Mouse (Mus musculus) hindbrain, postnatal 0 days (tissue): ENCODE measurements at regions not wholly inside any gene's neighbourhood (a gene's known extent, or its start where the extent isn't known, plus 50 kb on each side); places are given as distances from the start of the nearest gene placed in this dataset.

Experiments used
- ATAC-seq: fragments of 200-750 bp; cut with Nextera tagmentation; 2 replicates; pipeline ENCODE4 v1.8.0; 2017; ENCODE audit warnings: mild to moderate bottlenecking, moderate TSS enrichment, moderate library complexity
- DNase-seq: peaks from one replicate; pipeline ENCODE4 v3.0.0-alpha.2; 2015; ENCODE audit warnings: low spot score
- H3K27ac ChIP-seq: fragments of 300-500 bp; sonication (generic); 2 replicates; pipeline ENCODE4 v1.5.1; 2014; ENCODE audit warnings: mild to moderate bottlenecking
- H3K27me3 ChIP-seq: fragments of 300-500 bp; sonication (generic); 2 replicates; pipeline ENCODE4 v1.6.1; 2014; ENCODE audit warnings: low read length, mixed read lengths; ENCODE audit not compliant: insufficient read depth
- H3K36me3 ChIP-seq: fragments of 300-500 bp; sonication (generic); 2 replicates; pipeline ENCODE4 v1.6.1; 2014; ENCODE audit warnings: low read length, mixed read lengths; ENCODE audit not compliant: insufficient read depth
- H3K4me1 ChIP-seq: fragments of 300-500 bp; sonication (generic); 2 replicates; pipeline ENCODE4 v1.6.1; 2014; ENCODE audit warnings: antibody characterized with exemption, low read length, mixed read lengths; ENCODE audit not compliant: insufficient read depth
- H3K4me2 ChIP-seq: fragments of 300-500 bp; sonication (generic); 2 replicates; pipeline ENCODE4 v1.6.1; 2014; ENCODE audit warnings: low read depth, mild to moderate bottlenecking, low read length, moderate library complexity, mixed read lengths
- H3K4me3 ChIP-seq: fragments of 300-500 bp; sonication (generic); 2 replicates; pipeline ENCODE4 v1.5.1; 2014; ENCODE audit warnings: low read length
- H3K9ac ChIP-seq: fragments of 300-500 bp; sonication (generic); replicated peaks from 2 replicates; pipeline ENCODE4 v1.6.1; 2014; ENCODE audit warnings: mild to moderate bottlenecking, low read length, moderate library complexity, mixed read lengths
- H3K9me3 ChIP-seq: fragments of 300-500 bp; sonication (generic); 2 replicates; pipeline ENCODE4 v1.6.1; 2016; ENCODE audit warnings: low read length, mixed read lengths
- CTCF ChIP-seq: IDR thresholded peaks from 2 replicates; pipeline ENCODE4 v1.5.1; 2016; ENCODE audit warnings: antibody characterized with exemption, control low read depth, low read depth
- WGBS: fragments of 180-500 bp; shearing (Covaris S2); extraction: QIAGEN DNeasy Blood & Tissue Kit; methylation state at CpG from one replicate; pipeline ENCODE4 v1.1.7; 2014; 5-methylcytosine and 5-hydroxymethylcytosine counted together

GRCm38 (mm10) chr6:140152418-140153176, 111.3 kb upstream of the Plcz1 start:
- DNase-seq (no peak), ATAC-seq (no peak)
- H3K9me3 ChIP-seq, result no peaks in the 10 kb centered on the region
- TF ChIP-seq CTCF, result no peak
- H3K36me3 ChIP-seq, result no peaks in the 10 kb centered on the region
- H3K4me3 ChIP-seq, result no peak overlapping the region
- H3K4me2 ChIP-seq, result no peak overlapping the region
- no peaks in the 10 kb centered on the region for H3K27me3 ChIP-seq
- no peak overlapping the region for H3K9ac ChIP-seq
- H3K4me1 ChIP-seq, result no peaks in the 10 kb centered on the region
- WGBS, result 66% methylated on average over 10 of the region's 10 CpGs
- H3K27ac ChIP-seq, result no peak overlapping the region

GRCm38 (mm10) chr6:140148628-140149245, 107.5 kb upstream of the Plcz1 start:
- ATAC-seq (no peak), DNase-seq (no peak)
- no peaks in the 10 kb centered on the region for H3K4me1 ChIP-seq
- H3K9ac ChIP-seq, result no peak overlapping the region
- H3K27me3 ChIP-seq, result no peaks in the 10 kb centered on the region
- H3K36me3 ChIP-seq, result no peaks in the 10 kb centered on the region
- no peak overlapping the region for H3K4me2 ChIP-seq
- 87% methylated on average over 11 of the region's 11 CpGs for WGBS
- no peak overlapping the region for H3K27ac ChIP-seq
- no peak for TF ChIP-seq CTCF
- H3K4me3 ChIP-seq, result no peak overlapping the region
- no peaks in the 10 kb centered on the region for H3K9me3 ChIP-seq

GRCm38 (mm10) chr6:140148138-140148537, 106.9 kb upstream of the Plcz1 start:
- DNase-seq, result no peak
- Histone ChIP-seq H3K9ac (no peak overlapping the region), H3K4me1 (no peaks in the 10 kb centered on the region), H3K27me3 (no peaks in the 10 kb centered on the region), H3K4me2 (no peak overlapping the region), H3K4me3 (no peak overlapping the region), H3K36me3 (no peaks in the 10 kb centered on the region), H3K27ac (no peak overlapping the region), H3K9me3 (no peaks in the 10 kb centered on the region)
- 25% methylated on average over 3 of the region's 3 CpGs for WGBS
- no peak for TF ChIP-seq CTCF
- no peak for ATAC-seq

GRCm38 (mm10) chr6:140147711-140148110, 106.5 kb upstream of the Plcz1 start:
- Histone ChIP-seq H3K27ac (no peak overlapping the region), H3K4me2 (no peak overlapping the region), H3K9ac (no peak overlapping the region), H3K9me3 (no peaks in the 10 kb centered on the region), H3K4me1 (no peaks in the 10 kb centered on the region), H3K36me3 (no peaks in the 10 kb centered on the region), H3K27me3 (no peaks in the 10 kb centered on the region), H3K4me3 (no peak overlapping the region)
- TF ChIP-seq CTCF, result no peak
- WGBS, result 62% methylated on average over 6 of the region's 6 CpGs
- no peak for DNase-seq
- no peak for ATAC-seq

- DNase-seq (peak; percentile 32), ATAC-seq (no peak)
- Histone ChIP-seq H3K36me3 (no peaks in the 10 kb centered on the region), H3K9me3 (no peaks in the 10 kb centered on the region), H3K4me2 (no peak overlapping the region), H3K4me3 (no peak overlapping the region), H3K27ac (no peak overlapping the region), H3K4me1 (no peaks in the 10 kb centered on the region), H3K27me3 (no peaks in the 10 kb centered on the region), H3K9ac (no peak overlapping the region)
- TF ChIP-seq CTCF, result no peak
- 59% methylated on average over 8 of the region's 8 CpGs for WGBS
Observed at GRCm38 (mm10) chr6:140133734-140134133, 92.5 kb upstream of the Plcz1 start.

- no peak for TF ChIP-seq CTCF
Observed at GRCm38 (mm10) chr6:140126645-140127044, 85.4 kb upstream of the Plcz1 start.

GRCm38 (mm10) chr6:140114024-140114423, 72.8 kb upstream of the Plcz1 start:
- no peaks in the 10 kb centered on the region for H3K27me3 ChIP-seq
- ATAC-seq, result no peak
- WGBS, result 86% methylated on average over 2 of the region's 2 CpGs
- H3K36me3 ChIP-seq, result no peaks in the 10 kb centered on the region
- no peaks in the 10 kb centered on the region for H3K4me1 ChIP-seq
- no peak for DNase-seq
- TF ChIP-seq CTCF, result no peak
- H3K9me3 ChIP-seq, result no peaks in the 10 kb centered on the region
- no peak overlapping the region for H3K27ac ChIP-seq
- H3K4me3 ChIP-seq, result no peak overlapping the region
- no peak overlapping the region for H3K9ac ChIP-seq
- H3K4me2 ChIP-seq, result no peak overlapping the region

More at GRCm38 (mm10) chr6:140126645-140127044, 85.4 kb upstream of the Plcz1 start:
- WGBS, result 87% methylated on average over 7 of the region's 7 CpGs
- no peaks in the 10 kb centered on the region for H3K27me3 ChIP-seq
- DNase-seq (no peak), ATAC-seq (no peak)
- H3K9me3 ChIP-seq, result 0 out of 2 replicates have a peak, but pooled peaks cover 3% of the 10 kb centered on the region
- H3K4me2 ChIP-seq, result no peak overlapping the region
- no peak overlapping the region for H3K4me3 ChIP-seq
- no peak overlapping the region for H3K9ac ChIP-seq
- H3K4me1 ChIP-seq, result no peaks in the 10 kb centered on the region
- no peak overlapping the region for H3K27ac ChIP-seq
- H3K36me3 ChIP-seq, result no peaks in the 10 kb centered on the region
